Mouse (Mus musculus): ENCODE data around the gene Pcnx3. TPM values are rescaled to one million over a fixed set of nuclear protein-coding genes. Genes with fewer than 3 reads are reported as not detected.
"Not testable (repeated sequence)": the region's sequence is repeated elsewhere in the genome, so short reads cannot be mapped to it uniquely, and the experiment has no call there.

Pcnx3 gene
- total RNA-seq, 2 experiments from 2014 or later: 42.5 to 42.7 TPM

DNA sequence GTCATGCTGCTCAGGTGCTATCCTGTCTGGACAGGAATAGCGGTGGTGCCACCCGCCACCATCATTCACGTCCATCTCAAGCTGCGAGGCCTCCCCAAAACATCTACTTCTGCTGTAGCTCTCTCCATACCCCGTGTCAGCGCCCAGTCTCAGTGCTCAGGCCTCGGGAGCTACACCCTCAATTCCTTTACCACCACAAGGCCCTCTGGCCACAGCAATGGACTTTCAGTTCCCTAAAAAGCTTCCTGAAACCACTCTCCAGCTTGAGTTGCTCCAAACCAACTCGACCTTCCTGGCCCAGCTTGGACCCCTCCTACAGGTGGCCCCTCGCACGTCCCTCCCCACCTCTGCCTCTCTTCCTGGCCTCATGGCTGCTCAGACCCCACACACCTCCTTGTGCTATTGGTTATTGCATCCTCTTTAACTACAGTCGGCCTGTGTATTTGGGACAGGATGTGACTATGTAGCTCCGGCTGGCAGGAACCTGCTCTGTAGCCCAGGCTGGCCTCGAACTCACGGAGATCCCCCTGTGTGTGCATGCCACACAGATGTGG lies 23.3 kb upstream of the Pcnx3 start:
- DNase-seq: no peak

DNA sequence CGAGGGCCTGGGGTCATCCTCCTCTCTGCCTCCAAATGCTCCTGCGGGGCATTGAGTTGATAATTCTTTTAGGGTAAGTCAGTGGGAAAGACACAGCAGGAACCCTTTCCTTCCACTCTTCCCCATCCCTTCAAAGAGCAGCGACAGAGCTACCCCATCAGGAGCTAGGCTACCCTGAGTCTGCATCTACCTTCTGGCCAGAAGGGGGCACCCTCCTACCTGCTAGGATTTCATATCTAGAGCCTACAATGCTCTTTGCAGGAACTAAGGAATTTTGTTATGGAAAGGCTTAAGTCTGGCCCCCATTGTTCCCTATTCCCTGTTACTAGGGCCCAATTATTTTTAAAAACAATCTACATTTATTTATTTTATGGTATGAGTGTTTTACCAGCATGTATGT lies 22.5 kb upstream of the Pcnx3 start:
- peak; percentile 77 for DNase-seq

DNA sequence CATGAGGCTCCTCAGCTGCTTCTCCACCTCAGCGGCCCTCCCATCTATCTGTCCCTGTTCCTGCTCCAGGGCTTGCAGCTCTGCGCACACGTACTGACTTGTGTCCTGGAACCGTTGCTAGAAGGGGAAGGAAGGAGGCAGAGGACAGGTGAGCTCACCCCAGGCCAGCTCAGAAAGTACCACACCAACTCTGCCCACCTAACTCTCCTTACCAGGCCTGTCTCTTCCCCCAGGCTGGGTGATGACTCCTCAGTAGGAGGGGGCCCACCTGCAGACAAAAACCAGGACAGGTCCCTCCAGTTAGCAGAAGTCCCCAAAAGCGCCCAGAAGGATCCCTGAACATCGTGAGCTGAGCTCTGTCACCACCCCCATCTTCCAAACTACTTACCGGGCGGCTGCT lies 21.9 kb upstream of the Pcnx3 start:
- no peak for DNase-seq

DNA sequence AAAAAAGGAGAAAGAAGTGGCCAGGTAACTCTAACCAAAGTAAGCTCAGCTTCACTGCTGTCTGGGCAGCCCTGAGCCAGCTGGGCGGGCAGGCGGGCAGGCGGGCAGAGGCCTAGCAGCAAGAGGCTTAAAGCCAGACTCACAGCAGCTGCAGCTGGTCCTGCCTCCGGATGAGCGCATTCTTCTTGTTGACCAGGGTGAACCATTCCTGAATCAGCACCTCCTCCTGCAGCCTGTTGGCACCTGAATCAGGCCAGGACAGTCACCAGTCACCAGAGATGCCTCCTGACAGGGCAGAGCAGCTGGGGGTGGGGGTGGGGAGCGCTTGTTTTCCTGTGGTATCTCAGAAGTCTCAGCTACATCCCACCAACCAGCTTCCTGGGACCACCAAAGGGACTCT lies 21.4 kb upstream of the Pcnx3 start:
- DNase-seq: no peak

DNA sequence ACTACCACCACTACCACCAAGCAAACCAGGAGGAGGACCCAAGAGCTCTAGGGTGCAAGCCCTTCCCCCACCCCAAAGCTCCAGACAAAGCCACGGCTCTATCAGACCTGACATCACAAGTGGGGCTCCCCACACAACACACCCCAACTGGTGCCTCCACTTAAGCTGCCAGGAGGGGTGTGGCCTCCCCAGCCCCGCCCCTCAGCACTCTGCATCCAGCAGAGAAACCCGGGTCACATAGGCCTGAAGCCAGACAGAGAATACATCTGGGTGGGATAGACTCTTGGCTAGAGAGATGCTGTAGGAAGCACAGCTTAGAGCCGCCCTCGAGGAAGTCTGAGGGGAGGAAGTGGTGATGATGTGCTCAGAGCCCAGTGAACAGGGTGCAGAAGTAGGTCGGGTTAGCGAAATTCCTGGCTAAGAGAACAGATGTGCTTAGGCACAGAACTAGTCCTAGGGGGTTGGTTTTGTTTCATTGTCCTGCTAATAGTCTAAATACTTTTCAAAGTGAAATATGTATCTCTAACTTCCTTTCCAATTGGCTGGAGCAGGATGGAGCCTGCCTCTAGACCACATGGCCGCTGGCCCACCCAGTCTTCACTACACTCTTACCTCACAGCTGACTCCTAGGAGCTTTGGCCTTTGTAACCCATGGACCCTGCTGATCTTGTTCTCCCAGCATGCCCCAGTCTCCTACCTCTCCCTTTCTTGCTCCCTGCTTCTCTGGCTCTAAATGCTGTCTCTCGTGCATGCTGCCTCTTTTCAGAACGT lies 16.3 kb upstream of the Pcnx3 start:
- DNase-seq: peak; percentile 68

DNA sequence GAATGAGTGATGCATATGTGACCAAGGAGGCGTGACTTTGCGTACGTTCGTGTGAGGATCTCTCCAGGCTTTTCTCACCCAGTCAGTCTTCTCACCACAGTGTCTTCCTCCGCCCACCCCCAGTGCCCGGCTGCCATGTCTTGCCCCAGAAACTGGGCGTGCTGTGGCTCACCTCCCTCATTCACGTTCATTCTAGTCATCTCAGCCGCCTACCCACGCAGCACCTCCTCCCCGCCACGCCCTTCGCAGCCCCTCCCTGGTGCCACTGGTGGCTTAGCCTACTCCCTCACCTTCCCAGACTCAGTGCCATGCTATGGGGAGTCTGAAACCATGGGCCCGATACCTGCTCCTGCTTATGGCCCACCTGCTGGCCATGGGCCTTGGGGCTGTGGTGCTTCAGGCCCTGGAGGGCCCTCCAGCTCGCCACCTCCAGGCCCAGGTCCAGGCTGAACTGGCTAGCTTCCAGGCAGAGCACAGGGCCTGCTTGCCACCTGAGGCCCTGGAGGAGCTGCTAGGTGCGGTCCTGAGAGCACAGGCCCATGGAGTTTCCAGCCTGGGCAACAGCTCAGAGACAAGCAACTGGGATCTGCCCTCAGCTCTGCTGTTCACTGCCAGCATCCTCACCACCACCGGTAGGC lies 15.6 kb upstream of the Pcnx3 start, which contains the start of gene Kcnk7:
Kcnk7 (plus strand) TSS at position 205 of the 638 bp plus-strand sequence.
- DNase-seq: no peak

DNA sequence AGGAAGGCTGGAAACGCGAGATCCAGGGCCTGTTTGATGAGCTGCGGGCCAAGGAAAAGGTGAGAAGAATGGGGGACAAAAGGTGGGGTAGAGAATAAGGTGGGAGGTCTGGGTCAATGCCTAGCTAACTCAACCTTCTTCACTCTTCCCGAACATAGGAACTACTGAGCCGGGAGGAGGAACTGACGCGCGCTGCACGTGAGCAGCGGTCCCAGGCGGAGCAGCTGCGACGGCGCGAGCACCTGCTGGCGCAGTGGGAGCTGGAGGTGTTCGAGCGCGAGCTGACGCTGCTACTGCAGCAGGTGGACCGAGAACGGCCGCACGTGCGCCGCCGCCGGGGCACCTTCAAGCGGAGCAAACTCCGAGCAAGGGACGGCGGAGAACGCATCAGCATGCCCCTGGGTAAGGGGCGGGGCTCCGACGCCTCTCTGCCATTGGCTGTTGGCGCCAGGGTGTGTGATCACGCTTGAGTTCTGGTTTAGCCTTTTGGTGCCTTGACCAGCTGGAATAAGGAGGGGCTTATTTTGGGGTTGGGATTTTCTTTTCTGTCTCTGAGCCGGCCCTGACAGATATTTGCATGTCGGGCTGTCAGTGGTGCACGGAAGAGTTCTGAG lies 7.2 kb upstream of the Pcnx3 start:
- no peak for DNase-seq

DNA sequence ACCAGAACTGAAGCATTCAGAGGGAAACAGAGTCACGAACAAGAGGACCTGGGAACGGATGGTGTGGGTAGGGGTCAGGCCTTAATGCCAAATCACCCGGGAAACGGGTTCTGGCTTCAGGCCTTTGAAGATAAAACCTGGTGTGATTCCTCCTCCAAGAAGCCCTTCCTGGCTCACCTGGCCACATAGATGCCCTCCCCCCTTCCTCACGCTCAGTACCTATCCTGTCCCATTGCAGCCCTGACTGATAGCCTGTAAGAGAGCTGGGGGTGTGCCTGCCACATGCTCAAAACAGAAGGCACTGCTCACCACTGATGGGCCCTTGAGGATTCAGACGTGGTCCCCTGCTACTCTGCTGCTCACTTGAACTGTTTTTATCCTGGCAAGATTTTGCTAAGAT lies 5.1 kb upstream of the Pcnx3 start:
- DNase-seq: no peak

DNA sequence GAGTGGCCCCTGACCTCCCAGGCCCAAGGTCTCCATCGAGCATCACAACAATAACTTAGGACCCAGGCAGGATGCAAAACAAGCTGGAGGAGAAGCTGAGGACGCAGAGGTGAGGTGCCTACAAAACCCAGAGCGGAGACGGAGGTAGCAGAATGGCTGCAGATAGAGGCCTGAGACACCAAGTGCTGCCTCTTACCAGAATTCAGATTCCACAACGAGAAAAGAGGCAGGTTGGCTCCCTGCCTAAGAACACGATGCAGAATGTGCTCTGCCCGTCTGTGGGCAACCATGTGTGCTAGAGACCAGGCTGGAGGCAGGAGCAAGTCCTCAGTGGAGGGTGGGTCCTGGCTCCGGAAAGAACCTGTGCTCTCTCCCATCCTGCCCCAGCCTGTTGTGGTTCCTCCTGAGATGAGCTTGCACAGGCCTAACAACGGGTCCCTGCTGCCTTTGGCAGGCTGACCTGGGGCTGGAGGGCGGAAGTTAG lies 4.2 kb upstream of the Pcnx3 start:
- DNase-seq: no peak

DNA sequence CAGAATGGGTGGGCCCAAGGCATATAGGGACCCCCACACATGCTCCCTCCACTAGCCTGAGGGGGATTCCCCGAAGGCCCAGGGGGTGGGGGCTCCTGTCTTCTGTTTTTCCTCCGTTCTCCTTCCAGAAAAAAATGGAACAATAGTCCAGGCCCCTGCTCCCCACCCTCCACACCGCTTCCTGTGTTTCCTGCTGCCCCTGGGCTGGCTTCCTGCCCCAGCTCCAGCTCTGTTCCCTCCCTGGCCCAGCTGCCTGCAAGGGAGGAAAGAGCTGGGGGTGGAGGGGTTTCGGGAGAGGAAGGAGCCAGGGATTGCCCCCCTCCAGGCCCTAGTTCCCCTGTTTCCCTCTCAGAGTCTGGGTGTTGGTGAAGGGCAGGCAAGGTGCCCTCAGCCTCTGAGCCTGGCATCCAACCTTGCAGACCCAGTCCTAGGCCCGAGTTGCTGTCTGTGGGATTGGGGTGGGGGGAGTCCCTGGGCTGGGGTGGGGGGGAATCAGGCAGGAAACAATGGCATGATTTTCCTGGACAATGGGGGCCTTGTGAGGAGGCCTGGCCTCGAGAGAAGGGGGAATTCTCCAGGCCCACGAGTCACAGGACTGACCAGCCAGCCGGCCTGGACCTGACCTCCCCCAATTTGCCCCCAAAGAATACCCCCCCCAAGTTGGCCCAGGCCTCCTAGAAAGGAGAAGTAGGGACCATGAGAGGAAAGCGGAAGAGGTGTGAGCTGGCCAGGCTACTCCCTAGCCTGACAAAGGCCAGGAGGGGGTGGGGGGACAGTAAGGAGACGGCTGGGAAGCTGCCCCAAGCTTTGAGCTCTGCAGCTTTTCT lies 3.6 kb upstream of the Pcnx3 start:
- DNase-seq: peak; percentile 80

DNA sequence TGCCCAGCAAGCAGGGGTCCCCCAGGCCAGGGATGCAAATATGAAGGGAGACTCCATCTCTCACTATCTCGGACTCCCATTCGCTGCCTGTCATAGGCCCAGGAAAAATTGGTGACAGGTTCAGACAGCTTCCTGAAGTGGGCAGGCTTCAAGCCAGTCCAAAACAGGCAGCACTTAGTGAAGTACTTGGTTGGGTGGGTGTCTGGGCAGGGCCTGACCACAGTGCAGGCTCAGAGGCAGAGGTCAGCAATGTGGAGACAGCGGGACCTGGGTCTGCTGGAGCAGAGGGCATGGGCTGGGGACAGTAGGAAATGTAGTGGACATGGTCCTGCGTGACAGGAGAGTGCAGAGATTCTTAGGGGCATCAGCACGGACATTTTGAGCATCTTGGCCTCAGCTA lies 2.9 kb upstream of the Pcnx3 start:
- no peak for DNase-seq

DNA sequence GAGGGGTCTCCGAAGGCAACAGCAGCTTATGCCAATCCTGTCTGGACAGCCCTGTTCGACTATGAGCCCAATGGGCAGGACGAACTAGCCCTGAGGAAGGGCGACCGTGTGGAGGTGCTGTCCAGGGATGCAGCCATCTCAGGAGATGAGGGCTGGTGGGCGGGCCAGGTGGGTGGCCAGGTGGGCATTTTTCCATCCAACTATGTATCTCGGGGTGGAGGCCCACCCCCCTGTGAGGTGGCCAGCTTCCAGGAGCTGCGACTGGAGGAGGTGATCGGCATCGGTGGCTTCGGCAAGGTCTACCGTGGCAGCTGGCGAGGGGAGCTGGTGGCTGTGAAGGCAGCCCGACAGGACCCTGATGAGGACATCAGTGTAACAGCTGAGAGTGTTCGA lies 1.6 kb upstream of the Pcnx3 start:
- no peak for DNase-seq

DNA sequence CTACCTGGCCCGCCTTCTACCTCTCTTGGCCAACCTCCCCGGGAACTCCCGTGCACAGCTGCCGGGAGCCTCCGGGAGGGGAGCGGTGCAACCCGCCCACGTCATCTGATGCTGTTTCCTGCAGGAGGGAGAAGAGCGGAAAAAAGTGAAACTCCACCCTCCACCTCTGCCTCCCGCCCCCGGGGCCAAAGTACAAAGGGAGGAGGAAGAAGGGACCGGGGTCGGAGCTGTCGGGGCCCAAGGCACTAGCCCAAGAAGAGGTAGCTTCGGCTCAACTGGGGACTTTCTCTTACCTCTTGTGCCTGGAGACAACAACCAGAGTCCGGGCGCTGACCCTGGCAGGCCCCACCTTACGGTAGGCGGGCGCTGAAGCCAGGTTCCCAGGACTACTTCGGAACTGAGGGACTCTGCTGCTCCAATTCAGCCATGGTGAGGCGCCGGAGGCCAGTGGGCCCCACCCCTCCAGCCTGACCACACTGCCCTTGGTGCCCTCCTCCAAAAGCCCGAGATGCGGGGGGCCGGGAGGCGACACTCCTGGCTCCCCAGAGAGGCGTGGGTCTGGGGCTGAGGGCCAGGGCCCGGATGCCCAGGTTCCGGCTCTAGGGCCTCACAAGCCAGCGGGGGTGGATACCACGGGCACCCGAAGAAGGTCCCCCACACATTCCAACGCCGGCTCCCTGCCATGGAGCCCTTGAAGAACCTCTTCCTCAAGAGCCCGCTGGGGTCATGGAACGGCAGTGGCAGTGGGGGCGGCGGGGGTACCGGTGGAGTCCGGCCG lies 1.0 kb upstream of the Pcnx3 start:
- DNase-seq: peak; percentile 89

DNA sequence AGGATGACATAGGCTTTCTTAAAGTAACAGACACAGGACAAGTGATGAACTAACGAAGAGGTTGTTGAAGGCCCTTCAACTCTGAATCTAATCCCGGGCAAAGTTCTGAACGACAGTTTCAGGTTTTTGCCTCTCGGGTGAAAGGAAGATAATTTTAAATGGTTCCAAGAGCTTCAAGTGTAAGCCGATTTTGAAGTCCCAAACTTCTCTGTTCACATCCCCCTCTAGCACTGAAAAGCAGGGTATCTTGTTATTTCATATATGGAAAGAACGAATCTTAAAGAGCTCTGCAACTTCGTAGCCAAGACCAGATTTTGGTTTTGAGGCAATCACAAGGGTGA lies 350 bp upstream of the Pcnx3 start:
- no peak for DNase-seq

DNA sequence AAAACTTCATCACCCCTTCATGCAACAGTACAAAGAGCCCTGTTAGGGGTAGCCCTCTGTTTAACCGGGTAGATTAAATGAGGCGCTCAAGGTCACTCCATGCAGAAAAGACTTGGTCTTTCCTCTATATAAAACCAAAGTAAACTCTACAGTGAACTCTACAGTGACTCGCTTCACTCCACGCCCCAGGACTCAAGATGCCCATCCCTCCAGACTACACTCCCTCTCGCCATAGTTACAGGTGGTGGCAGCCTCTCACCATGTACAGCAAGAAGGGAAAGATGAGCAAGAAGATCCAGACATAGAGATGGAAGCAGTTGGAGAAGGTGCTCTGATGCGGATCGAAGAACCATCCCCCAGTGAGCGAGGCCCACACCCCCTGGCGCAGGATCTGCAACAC lies 970 bp downstream of the Pcnx3 start:
- no peak for DNase-seq

DNA sequence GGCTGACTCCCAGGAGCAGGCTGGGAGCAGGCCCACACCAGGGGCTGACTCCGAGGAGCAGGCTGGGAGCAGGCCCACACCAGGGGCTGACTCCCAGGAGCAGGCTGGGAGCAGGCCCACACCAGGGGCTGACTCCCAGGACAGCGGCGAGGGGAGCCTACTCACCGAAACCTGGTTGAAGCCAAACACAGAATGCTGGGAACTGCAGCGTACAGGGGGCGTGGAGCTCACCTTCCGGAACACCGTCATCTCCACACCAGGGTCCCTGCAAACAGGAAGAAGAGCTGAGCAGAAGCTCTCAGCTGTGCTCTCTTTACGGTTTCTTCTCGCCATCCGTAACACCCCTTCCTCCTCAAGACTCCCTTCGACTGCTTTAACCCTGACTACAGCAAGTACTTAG lies 1.8 kb downstream of the Pcnx3 start:
- DNase-seq: not testable (repeated sequence)

DNA sequence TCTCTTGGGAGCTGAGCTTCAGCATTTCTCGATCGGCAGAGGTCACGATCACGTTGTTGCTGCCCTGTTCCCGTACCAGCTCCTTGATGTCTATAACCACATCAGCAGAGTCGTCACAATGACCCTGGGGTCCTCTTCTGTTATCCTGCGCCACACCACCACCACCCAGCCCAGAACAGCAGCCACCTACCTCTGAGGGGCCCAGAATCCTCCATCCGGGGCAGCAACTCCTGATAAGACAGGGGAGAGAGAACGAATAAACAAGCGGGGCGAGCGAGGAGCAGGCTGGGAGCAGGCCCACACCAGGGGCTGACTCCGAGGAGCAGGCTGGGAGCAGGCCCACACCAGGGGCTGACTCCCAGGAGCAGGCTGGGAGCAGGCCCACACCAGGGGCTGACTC lies 2.3 kb downstream of the Pcnx3 start:
- no peak for DNase-seq

DNA sequence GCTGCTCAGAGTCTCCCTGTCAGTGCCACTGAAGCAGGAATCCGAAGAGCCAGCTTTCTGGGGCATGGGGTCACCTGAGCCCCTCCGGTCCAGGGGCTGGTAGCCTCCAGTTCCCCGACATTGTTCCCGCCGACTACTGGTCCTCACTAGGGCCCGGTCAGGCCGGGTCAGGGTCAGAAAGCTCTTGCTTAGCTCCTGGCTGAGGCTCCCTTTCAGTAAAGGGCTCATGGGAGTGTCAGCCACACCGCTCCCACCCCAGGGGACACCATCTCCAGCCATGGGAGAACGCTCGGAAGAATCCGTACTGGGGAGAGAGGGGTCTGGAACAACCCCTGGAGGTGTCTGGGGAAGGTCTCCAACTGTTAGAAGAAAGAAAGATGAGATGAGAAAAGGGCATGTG lies 2.8 kb downstream of the Pcnx3 start:
- DNase-seq: no peak

DNA sequence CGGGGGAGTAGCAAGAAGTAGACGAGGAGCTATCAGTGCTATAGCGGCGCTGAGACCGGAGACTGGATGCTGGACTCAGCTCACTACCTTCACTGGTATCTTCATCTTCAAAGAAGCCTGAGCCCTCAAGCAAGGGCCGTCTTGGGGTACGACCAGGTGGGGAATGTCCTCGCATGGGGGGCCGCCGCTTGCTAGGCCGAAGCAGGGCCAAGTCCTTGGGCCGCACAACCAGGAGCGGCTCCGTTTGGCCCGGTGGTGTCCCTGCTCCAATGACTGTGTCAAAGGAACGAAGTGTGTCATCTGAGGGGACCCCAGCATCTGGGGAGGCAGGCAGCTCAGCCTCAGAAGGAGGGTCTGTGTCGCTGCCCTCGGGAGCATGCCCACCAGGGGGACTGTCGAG lies 3.3 kb downstream of the Pcnx3 start:
- DNase-seq: no peak

DNA sequence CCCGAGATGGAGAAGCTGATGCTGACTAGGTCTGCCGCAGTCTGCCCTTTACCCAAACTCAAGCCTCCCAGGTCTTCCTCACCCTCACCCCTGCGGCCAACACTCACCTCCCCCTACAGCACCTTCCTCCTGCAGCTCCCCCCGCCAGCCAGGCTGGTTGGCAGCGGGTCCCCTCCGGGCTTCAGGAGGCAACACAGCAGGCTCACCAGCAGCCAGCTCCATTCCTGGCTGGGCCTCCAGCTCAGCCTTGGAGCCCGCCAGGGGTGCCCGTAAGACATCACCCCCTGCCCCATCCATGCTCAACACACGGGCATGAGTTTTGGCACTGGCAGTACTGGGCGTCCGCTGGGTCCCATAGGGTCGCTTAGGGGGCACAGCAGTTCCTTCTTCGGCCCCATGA lies 3.7 kb downstream of the Pcnx3 start:
- no peak for DNase-seq

DNA sequence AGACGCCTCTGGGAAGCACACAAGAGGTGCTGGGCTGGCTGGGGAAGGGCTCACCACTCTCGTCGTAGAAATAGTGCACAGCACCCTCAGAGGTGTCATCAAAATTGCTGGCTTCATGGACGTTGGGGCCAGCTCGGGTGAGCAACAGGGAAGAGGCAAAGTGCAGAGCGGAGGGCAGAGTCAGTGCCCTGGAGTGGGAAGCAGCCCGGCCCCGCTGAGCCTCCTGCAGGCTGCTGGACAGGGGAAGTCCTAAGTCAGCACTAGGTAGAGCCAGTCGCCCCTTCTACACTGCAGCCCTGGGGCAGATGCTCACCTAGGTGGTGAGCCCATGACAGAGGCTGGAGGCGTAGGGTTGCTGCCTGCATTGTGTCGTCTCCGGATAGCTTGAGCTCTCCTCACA lies 4.5 kb downstream of the Pcnx3 start:
- DNase-seq: no peak

DNA sequence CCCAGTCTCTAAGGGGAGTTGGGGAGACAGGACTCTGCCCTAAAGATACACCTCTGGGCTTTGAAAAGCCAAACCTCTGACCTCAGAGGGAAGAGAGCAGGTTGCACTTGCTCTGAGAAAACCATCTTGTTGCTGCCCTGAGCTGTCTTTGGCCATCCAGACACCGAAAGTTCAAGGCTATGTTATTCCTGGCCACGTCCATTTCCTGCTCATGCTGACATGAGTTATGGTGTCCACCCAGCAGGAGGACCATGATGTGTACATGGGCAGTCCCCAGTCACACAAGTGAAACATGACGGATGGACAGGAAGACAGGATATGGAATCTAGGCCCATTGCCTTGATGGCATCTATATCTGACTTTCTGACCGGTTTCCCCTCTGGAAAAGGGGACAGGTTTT lies 8.3 kb downstream of the Pcnx3 start:
- no peak for DNase-seq
